Mouse (Mus musculus) brain, embryonic 14.5 days (tissue): Measurements from ENCODE around the gene Rbm45. TPM values are rescaled to one million over a fixed set of nuclear protein-coding genes. Genes with fewer than 3 reads are reported as not detected.

Source experiments
- DNase-seq: peaks from one replicate; pipeline ENCODE4 v3.0.0-alpha.2; 2011; ENCODE audit warnings: low read depth
- CTCF ChIP-seq: fragments of 200-500 bp; IDR thresholded peaks from 2 replicates; pipeline ENCODE4 v1.5.1; 2012; ENCODE audit warnings: inconsistent platforms, mild to moderate bottlenecking, moderate library complexity, borderline replicate concordance; ENCODE audit not compliant: insufficient read depth, insufficient read length; ENCODE audit errors: extremely low read depth
- POLR2A ChIP-seq: fragments of 200-500 bp; IDR thresholded peaks from 2 replicates; pipeline ENCODE4 v1.6.1; 2012; ENCODE audit warnings: mild to moderate bottlenecking, inconsistent platforms, borderline replicate concordance; ENCODE audit not compliant: poor library complexity, insufficient read depth, insufficient read length, severe bottlenecking; ENCODE audit errors: extremely low read depth
- polyA plus RNA-seq: library from polyadenylated mRNA; depleted of rRNA; stranded (reverse); fragments of >200 nt; gene quantifications from 2 replicates; pipeline ENCODE4 v1.2.3, GENCODE M21; 2012

Gene Rbm45
- polyA plus RNA-seq, 1 experiment = 38.5 TPM

DNA sequence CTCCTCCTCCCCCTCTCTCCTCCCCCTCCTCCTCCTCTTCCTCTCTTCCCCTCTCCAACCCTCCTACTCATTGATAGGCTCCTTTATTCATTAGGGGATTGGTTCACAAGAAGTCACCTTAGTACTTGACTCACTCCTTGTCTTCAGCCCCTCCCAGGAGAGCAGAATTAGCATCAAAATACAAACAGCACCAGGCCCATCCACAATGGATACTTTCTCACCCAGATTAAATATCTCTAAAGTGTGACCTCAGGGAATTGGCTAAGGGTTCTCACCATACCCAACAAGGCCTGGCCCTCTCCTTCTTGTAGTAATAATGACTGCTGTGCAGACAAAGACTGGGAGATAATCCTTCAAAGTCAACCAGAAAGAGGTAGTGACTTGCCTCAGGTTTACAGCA, 30.4 kb downstream of the Rbm45 start:
- TF ChIP-seq POLR2A (no peak), CTCF (no peak)
- DNase-seq = no peak

DNA sequence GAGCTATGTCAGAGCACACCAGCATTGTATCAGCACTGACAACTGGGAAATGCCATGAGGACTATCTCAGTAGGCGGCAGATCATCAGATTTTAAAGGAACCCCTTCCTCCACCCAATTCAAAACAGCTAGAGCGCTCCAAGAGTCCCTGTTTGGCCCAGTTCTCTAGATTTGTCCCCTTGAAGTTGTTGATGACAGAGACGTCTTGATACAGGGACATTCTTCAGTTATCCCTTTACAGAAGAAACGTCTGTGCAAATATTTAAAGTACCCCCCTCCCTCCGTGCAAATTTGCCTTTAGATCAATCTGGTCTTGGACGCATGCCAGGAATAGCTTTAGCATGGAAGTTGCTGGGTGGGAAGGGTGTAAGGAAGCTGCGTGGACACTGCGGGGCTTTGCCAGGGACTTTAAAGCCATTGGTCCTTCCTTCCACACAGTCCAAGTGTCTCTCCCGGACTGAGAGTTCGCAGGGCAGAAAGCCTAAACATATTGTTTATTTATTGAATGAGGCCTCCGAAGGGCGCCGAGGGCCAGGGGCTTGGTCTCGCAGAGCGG, 35.9 kb downstream of the Rbm45 start:
- peak; percentile 77 for DNase-seq

DNA sequence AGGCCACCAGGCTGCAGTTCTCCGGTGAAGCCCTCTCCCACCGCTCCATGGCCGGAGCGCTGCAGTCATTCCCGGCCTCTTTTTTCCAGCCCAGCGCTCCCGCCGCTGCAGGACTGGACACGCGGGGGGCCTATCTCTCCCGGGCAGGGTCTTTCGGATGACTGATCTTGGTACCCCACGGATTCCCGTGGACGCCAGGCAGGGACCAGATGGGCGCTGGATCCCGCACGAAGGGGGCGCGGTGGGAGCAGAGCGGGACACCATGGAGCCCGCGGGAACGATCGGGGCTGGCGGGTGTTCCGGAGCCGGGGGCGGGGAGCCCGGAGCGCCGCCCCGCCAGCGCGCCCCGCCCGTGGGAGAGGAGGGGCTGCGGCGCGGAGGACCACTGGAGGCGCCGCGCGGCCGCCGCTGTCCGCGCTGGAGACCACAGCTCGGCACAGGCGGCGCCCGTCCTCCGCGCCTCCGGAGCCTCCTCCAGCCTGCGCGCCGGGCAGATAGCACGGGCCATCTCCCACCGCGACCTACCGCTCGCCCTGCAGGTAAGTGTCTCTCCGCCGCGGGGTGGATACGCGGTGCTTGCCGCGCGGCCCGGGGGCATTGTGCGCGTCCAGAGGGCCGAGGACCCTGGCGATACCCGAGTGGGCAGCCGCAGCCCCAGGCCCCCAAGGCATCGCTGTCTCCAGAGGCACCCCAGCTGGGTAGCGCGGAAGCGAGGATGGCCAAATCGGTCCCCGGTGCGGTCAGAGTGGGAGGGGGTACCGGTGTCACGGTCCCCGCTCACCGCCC, 36.6 kb downstream of the Rbm45 start, which contains the start of gene Osbpl6:
Gene Osbpl6, plus strand, starts transcription at position 358 of the 786 bp plus-strand sequence.
- TF ChIP-seq POLR2A = peak; percentile 88
- TF ChIP-seq CTCF = no peak

More for the DNA sequence above, 35.9 kb downstream of the Rbm45 start:
- TF ChIP-seq POLR2A = no peak
- no peak for TF ChIP-seq CTCF

GRCm38 (mm10) chr2:76406937-76407441, 37.2 kb downstream of the Rbm45 start:
- peak; percentile 81 for DNase-seq
- TF ChIP-seq POLR2A (no peak), CTCF (no peak)

More for the DNA sequence above, 36.6 kb downstream of the Rbm45 start, which contains the start of gene Osbpl6:
- DNase-seq = peak; percentile 88

GRCm38 (mm10) chr2:76409526-76409925, 39.7 kb downstream of the Rbm45 start:
- DNase-seq = no peak
- TF ChIP-seq POLR2A (no peak), CTCF (no peak)

DNA sequence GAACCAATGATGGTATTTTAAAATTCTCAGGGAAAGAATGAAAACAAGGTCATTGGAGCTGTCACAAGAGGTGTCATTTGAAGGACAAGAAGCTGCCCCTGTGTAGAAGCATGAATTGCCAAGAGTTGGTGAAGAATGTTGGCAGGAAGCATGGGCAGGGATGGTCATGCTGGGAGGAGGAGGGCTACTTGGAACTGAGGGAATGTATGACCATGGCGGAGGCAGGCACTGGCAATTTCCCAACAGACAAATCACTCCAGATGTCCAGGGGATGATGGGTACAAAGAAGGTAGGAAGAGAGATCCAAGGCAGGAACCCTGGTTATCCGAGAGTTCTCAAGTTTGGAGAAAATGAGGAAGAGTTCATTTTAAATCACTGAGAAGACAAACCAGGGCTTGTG, 40.2 kb downstream of the Rbm45 start:
- DNase-seq = no peak
- TF ChIP-seq POLR2A (no peak), CTCF (no peak)

GRCm38 (mm10) chr2:76412924-76413323, 43.1 kb downstream of the Rbm45 start:
- DNase-seq = peak; percentile 44
- TF ChIP-seq POLR2A (no peak), CTCF (no peak)

DNA sequence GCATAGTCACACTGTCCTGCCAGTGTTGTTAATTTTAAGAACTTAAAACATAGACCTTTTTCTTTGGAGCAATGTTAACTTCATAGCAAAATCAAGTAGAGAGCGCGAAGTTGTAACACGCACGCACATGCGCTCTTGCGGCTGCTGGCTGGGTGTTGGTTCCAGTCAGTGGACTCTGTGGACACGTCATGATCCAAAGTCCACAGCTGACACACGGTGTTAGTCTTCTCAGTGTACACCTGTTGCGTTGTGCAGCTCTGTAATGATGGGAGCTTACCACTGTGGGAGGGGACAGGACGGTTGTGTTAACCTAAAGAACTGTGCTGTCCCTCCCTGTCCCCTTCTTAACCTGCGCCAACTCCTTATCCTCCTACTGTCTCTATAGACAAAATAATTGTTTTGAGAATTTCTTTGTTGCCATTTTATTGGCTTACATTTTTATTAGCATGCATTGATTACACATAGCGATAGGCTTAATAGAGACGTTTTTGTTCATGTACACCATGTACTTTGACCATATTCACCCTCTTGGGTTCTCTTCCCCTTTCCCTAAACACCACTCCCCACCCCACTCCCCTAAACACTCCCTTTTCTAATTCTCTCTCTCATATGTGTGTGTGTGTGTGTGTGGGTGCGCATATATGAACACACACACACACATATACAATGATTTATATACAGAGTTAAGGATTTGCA, 47.8 kb downstream of the Rbm45 start:
- DNase-seq = no peak
- no peak for TF ChIP-seq CTCF
- TF ChIP-seq POLR2A = no peak

- DNase-seq = no peak
- TF ChIP-seq CTCF = no peak
- no peak for TF ChIP-seq POLR2A
Observed at GRCm38 (mm10) chr2:76418142-76418518, 48.3 kb downstream of the Rbm45 start.

GRCm38 (mm10) chr2:76421411-76421924, 51.7 kb downstream of the Rbm45 start:
- DNase-seq = no peak
- TF ChIP-seq CTCF = no peak
- no peak for TF ChIP-seq POLR2A

DNA sequence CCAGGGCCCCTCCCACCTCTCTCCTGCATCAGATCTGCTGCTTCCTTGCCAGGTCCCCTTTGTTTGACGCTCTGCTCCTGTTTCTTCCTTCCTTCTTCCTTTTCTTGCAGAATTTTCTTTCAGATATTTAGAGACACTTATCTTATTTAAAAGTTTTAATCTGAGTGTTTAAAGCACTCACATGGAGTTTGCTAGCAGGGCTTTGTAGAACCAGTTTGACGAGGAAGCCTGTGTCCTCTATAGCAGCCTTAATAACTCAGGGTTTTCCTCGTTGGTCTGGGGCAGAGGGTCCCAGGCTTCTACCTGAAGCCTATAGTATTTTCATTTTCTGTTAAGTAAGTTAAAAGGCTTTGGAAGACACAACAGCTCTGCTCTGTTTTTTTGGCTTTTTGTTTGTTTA, 57.0 kb downstream of the Rbm45 start:
- no peak for DNase-seq
- TF ChIP-seq POLR2A (no peak), CTCF (no peak)
